Mouse (Mus musculus) spleen, adult 2 months (tissue): ENCODE data around the gene Sirt2.

ENCODE experiments used
- CTCF ChIP-seq: fragments of 200-500 bp; IDR thresholded peaks from 2 replicates; pipeline ENCODE4 v1.5.1; 2011; ENCODE audit warnings: mild to moderate bottlenecking, inconsistent platforms; ENCODE audit not compliant: insufficient read depth, insufficient read length, insufficient replicate concordance; ENCODE audit errors: extremely low read depth
- POLR2A ChIP-seq: fragments of 200-500 bp; IDR thresholded peaks from 2 replicates; pipeline ENCODE4 v1.6.1; 2011; ENCODE audit warnings: low read depth, low read length, inconsistent platforms

- TF ChIP-seq POLR2A = no peak
- TF ChIP-seq CTCF = no peak
These were observed 44.5 kb upstream of the Sirt2 start for GRCm38 (mm10) chr7:28722079-28722478.
